Mouse (Mus musculus) megakaryocyte, embryonic 14.5 days (primary cell): Measurements from ENCODE around the gene Gabra5.

Source experiments
- FLI1 ChIP-seq: IDR thresholded peaks from 2 replicates; pipeline ENCODE4 v1.6.1; 2012; ENCODE audit warnings: low read length, inconsistent platforms, mixed read lengths
- GATA1 ChIP-seq: IDR thresholded peaks from 3 replicates; pipeline ENCODE4 v1.6.1; 2012; ENCODE audit warnings: mixed read lengths, low read length, inconsistent platforms, borderline replicate concordance

DNA sequence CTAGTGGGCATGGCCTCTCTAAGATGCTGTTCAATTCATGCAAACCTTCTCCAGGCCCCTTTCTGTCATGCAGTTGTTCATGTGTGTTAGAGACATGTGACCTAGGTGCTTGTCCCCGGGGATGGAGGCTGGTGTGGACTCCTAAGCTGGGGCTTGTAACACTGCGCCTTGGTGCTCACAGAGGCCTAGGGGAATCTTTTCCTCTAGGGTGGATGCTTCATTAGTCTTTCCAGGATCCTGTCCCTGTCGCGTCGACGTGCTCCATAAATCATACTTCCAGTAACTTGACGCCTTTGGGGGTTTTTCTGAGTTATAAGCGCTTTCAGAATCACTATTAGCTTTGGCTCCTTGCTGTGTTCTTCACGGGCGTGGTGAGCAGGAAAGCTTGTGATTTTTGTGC, 22.8 kb upstream of the Gabra5 start:
- TF ChIP-seq GATA1 (no peak), FLI1 (no peak)
